Mouse (Mus musculus) sigmoid colon, adult 10 weeks (tissue): ENCODE data around the gene Olfr555. TPM values are rescaled to one million over a fixed set of nuclear protein-coding genes. Genes with fewer than 3 reads are reported as not detected.

Source experiments
- polyA plus RNA-seq: library from polyadenylated mRNA; stranded (reverse); fragments of 350-450 nt; fragmentation: Illumina TruSeq; extraction: RNeasy Lipid Tissue Mini Kit (QIAGEN cat#74804); gene quantifications from one replicate; pipeline ENCODE4 v1.2.3, GENCODE M21; 2014; ENCODE audit warnings: low read depth, low replicate concordance

The Olfr555 gene
- not detected for polyA plus RNA-seq

DNA sequence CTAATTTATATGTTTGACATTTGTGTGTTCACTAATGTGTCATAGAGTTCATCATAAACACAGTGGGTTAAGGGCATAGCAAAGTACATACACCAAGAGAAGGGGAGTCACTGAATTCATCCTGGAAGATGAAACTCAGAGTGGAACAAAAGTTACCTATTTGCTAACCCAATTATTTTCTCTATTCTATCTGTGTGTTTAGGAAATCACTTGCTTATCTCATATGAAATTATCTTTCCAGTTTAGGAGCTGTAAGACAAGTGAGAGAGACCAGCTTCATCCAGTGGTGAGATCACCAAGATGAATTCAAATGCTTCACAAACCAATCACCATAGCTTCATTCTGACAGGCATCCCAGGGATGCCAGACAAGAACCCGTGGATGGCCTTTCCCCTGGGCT lies at the start of gene Olfr555:
Gene Olfr555, plus strand, starts transcription at position 301 of the 400 bp plus-strand sequence.

DNA sequence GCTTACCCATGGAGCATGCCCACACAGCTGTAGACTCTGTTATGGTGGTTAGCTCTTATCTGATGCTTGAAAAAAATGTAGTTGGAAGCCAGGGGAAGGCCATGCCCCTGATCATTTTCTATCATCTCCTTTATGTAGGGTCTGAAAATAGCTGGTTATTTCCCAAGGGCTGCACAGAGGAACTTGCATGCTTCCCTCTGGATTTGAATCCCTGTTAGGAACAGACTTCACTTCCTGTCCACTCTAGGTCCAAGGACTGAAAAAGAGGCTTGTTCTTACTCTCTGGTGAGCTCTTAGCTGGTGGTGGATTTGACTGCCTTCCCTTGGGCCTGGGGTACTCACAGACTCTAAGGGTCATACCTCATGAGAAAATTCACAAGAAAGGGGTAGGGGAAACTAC lies 40.5 kb upstream of the Olfr555 start, which contains the start of gene Olfr553:
Gene Olfr553, minus strand, starts transcription at position 101 of the 400 bp plus-strand sequence.

DNA sequence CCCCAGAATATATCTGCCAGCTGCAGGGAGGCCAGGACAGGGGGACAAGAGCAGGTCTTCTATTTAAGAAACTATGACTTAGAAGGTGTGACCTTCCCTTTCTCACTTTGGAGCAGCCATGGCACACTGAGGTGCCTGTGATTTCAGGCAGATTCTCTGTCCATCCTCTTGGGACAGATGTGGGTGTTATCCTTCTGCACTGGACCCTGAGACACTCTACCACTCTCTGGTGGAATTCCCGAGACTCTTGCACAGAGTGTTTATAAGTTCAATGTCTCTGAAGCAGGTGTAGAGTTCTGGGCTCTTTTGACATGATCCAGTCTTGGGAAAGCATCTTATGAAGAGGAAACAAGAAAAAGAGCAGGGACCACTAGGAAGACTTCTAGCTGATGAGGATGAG lies 20.5 kb upstream of the Olfr555 start, which contains the start of gene Olfr554:
Gene Olfr554, plus strand, starts transcription at position 301 of the 400 bp plus-strand sequence.

DNA sequence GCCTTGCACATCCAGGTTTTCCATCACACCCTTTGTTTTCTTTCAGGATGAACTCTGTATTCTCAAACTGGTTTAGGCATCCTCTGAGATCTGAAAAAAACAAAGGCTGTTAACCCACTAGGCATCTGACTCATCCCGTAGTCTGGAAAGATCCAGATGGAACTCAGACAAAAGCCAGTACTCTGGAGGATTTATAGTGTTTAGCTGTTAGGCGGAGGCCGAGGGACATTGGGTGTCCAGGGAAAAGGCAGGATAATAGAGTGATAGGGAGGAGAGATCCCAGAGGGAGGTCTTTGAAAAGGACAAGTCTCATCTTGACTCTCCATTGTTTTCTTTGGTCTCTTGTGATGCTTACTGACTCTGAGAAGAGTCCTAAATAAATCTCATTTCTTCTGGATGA lies 6.0 kb downstream of the Olfr555 start, which contains the start of gene Olfr556:
Gene Olfr556, plus strand, starts transcription at position 301 of the 400 bp plus-strand sequence.

DNA sequence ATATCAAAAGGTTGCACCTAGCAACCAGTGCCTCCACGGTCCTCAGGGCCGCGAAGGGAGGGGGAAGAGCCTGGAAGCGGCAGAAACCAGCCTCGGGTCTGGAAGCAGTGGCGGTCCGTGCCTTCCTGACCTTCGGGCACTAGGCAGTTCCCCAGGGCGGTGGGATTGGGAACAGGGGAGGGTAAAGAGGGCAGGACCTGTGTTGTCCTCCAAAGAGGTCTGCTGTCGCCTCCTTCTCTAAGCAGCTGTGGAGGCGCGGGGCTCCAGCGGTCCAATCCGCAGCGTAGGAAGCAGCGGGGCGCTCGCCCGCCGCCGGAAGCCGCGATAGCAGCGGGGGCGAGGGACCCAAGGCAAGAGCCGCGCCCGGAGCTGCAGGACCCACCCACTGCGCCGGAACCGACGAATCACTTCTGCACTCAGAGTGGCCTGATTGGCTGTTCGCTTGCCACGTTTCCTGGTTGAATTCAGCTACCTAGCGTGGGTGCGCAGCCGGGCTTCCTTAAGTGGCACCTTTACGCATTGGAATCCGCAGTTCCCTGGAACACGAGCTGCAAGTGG lies 28.4 kb downstream of the Olfr555 start, which contains the start of gene Trim68:
Gene Trim68, minus strand, starts transcription at position 384 of the 558 bp plus-strand sequence.

DNA sequence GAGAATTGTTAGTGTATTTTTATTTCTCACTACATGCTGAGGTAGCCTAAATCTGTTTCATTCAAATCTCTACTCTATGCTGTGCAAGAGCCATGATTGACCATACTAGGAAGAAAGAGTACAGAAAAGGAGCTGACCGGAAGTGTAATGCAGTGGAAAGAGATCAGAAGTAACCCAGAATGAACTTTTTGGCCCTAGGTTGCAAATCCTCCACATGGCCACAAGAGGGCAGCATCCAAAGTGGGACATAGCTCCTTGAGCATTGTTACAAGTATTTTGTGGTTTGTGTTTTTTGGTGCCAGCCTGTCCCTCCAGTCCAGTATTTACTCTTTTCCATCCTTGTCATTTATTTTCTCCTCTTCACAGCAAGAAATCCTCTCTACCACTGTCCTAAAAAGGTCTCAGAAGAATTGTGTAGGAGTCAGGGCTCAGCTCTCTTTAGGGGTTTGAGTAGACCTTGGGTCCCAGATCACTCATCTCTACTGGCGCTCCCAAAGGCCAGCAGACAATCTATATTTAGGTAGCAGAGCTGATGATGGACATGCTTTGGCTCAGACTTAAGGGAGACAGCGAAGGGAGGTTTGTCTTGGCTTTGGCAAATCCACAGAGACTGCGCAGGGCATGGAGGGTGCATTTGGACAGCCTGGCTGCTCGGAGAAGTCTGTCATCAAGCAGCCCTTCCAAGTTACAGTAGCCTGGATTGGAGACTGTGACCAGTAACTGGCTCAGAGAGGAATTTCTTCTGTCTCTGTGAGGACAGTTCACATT lies 36.9 kb downstream of the Olfr555 start, which contains the start of gene Olfr557:
Gene Olfr557, plus strand, starts transcription at position 553 of the 768 bp plus-strand sequence.

DNA sequence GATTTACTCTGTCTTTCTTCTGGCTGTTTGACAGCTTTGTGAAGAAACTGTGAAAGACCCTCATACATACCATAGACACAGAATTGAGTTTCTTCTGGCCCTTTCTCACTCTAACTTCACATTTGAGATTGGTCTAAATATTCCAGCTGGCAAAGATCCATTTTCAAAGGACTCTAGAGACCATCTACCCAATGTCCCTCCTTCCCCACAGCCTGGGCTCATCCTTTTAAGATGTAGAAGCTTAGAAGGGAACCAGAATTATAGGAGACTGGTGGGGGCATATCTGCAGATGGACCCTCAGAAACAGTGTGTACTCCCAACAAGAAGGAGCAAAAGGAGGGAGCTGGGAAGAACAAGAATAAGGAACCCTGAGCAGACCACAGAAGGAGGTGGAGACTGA lies 43.3 kb downstream of the Olfr555 start, which contains the start of gene Olfr558:
Gene Olfr558, plus strand, starts transcription at position 301 of the 400 bp plus-strand sequence.

Other genes starting within 250 kb of the Olfr555 start
- 39.3 TPM for gene Rrm1, start 217.1 kb upstream of the Olfr555 start, polyA plus RNA-seq
- not detected for gene Olfr543, start 177.1 kb upstream of the Olfr555 start, polyA plus RNA-seq
- gene Olfr544, start 170.5 kb upstream of the Olfr555 start, polyA plus RNA-seq: not detected
- gene Olfr545, start 159.2 kb upstream of the Olfr555 start, polyA plus RNA-seq: not detected
- gene Olfr547, start 124.1 kb upstream of the Olfr555 start, polyA plus RNA-seq: not detected
- gene Olfr548-ps1, start 117.9 kb upstream of the Olfr555 start, polyA plus RNA-seq: not detected
- gene Olfr549, start 109.0 kb upstream of the Olfr555 start, polyA plus RNA-seq: not detected
- gene Trim21, start 93.3 kb upstream of the Olfr555 start, polyA plus RNA-seq: 18.4 TPM
- gene Olfr550, start 87.4 kb upstream of the Olfr555 start, polyA plus RNA-seq: not detected
- not detected for gene Olfr551, start 66.9 kb upstream of the Olfr555 start, polyA plus RNA-seq
- gene Olfr552, start 61.1 kb upstream of the Olfr555 start, polyA plus RNA-seq: not detected
- not detected for gene Olfr553, start 40.6 kb upstream of the Olfr555 start, polyA plus RNA-seq
- not detected for gene Olfr554, start 20.4 kb upstream of the Olfr555 start, polyA plus RNA-seq
- not detected for gene Olfr556, start 6.1 kb downstream of the Olfr555 start, polyA plus RNA-seq
- 12.6 TPM for gene Trim68, start 28.5 kb downstream of the Olfr555 start, polyA plus RNA-seq
- gene Olfr557, start 37.1 kb downstream of the Olfr555 start, polyA plus RNA-seq: not detected
- 5.8 TPM for gene Olfr558, start 43.4 kb downstream of the Olfr555 start, polyA plus RNA-seq
- not detected for gene Olfr33, start 60.2 kb downstream of the Olfr555 start, polyA plus RNA-seq
- gene Olfr559, start 68.7 kb downstream of the Olfr555 start, polyA plus RNA-seq: not detected
- gene Olfr560, start 100.5 kb downstream of the Olfr555 start, polyA plus RNA-seq: 2.3 TPM
- 25.4 TPM for gene Olfr78, start 100.6 kb downstream of the Olfr555 start, polyA plus RNA-seq
- gene Olfr561, start 112.4 kb downstream of the Olfr555 start, polyA plus RNA-seq: not detected
- gene Olfr564, start 144.7 kb downstream of the Olfr555 start, polyA plus RNA-seq: not detected
- not detected for gene Olfr566, start 199.9 kb downstream of the Olfr555 start, polyA plus RNA-seq
- not detected for gene Olfr568, start 218.3 kb downstream of the Olfr555 start, polyA plus RNA-seq
- not detected for gene Olfr569, start 232.1 kb downstream of the Olfr555 start, polyA plus RNA-seq
- gene Olfr570, start 235.8 kb downstream of the Olfr555 start, polyA plus RNA-seq: not detected